Mouse (Mus musculus): ENCODE data around the gene Haus2. TPM values are rescaled to one million over a fixed set of nuclear protein-coding genes. Genes with fewer than 3 reads are reported as not detected.
A peak's percentile ranks its signal among the peaks of the same experiment; 100 is the strongest.
"Not testable (repeated sequence)": the region's sequence is repeated elsewhere in the genome, so short reads cannot be mapped to it uniquely, and the experiment has no call there.

The Haus2 gene
- 10 to 100 TPM; 13.1 to 14.9 TPM for total RNA-seq (2021)
- long read RNA-seq, experiment 1, transcript Haus2-203 (6 exons, 3,154 nt), result major isoform, 6 of 9 reads
- long read RNA-seq, experiment 1, partial matches to known transcripts, result 0 of 9 reads
- long read RNA-seq, experiment 1, other reads (novel, unspliced or antisense), result 3 of 9 reads
- long read RNA-seq, experiment 2, transcript Haus2-203 (6 exons, 3,154 nt), result major isoform, 9 of 17 reads
- long read RNA-seq, experiment 2, partial matches to known transcripts, result 3 of 17 reads
- long read RNA-seq, experiment 2, other reads (novel, unspliced or antisense), result 2 of 17 reads

- peak; percentile 91 to 92 for DNase-seq (ENCODE audit: low spot score in 2 of 2)
Observed at GRCm38 (mm10) chr2:120608830-120609723, at the start of gene Haus2, which contains the start of gene Lrrc57. Haus2 (plus strand) TSS chr2:120609383. Lrrc57 (minus strand) TSS chr2:120609520.

- DNase-seq (ENCODE audit: low spot score in 2 of 2), result no peak
Observed at GRCm38 (mm10) chr2:120561524-120561923, 47.7 kb upstream of the Haus2 start.

GRCm38 (mm10) chr2:120562859-120563234, 46.3 kb upstream of the Haus2 start:
- no peak for DNase-seq (ENCODE audit: low spot score in 2 of 2)

DNA sequence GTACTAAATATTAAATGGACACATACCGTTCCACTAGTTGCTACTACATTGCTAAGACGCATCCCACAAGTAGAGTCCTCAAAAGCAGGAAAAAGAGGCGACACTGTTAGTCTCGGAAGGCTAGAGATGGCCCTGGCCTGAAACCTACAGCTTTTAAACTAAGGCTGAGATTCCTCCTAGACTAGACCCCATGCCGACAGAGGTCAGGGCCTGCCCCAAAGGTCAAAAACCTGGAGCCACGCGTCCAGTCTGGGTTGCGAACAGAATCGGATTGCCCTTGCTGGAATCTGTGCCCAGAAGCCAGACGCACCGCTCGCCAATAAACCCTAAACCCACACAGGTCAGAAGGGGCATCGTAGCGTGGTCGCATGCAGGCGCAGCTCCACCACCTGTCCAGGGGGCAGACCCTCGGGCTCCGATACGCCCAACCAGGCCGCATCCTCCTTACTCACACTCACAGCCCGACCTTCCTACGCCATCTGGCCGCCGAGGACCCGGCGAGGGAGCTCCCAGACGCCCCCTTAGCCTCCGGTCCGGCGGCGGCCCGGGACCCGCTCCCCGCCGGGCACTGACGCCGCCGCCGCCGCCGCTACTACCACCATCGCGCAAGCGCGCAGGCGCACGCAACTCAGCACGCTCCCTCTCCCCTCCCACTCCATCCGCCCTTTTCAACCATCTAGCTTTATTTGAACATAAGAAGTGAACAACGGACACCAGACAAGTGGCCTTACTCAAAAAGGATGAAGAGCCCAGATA, 45.8 kb upstream of the Haus2 start, which contains the start of gene Zfp106:
Gene Zfp106, minus strand, starts transcription at position 609 of the 756 bp plus-strand sequence.
- DNase-seq (ENCODE audit: low spot score in 2 of 2), result peak; percentile 86 to 90

- DNase-seq (ENCODE audit: low spot score in 2 of 2), result not testable (repeated sequence)
Observed at GRCm38 (mm10) chr2:120564548-120565188, 44.5 kb upstream of the Haus2 start.

DNA sequence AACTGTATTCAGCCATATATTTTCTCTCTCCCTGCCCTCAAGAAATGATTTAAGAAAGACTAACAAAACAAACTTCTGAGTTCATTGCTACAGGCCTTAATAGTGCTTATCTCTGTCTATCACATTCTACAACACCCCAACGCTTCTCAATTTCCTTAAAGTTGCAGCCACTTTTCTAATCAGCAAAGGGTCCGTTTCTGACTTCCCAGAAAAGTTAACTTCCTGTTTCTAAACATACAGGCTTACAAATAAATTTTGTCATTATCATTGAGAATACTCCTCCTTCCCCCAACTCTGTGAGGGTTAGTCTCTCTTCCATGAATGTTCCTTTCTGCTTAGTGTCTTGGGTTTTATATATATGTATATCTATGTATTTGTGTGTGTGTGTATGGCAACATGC, 43.8 kb upstream of the Haus2 start:
- no peak for DNase-seq (ENCODE audit: low spot score in 2 of 2)

DNA sequence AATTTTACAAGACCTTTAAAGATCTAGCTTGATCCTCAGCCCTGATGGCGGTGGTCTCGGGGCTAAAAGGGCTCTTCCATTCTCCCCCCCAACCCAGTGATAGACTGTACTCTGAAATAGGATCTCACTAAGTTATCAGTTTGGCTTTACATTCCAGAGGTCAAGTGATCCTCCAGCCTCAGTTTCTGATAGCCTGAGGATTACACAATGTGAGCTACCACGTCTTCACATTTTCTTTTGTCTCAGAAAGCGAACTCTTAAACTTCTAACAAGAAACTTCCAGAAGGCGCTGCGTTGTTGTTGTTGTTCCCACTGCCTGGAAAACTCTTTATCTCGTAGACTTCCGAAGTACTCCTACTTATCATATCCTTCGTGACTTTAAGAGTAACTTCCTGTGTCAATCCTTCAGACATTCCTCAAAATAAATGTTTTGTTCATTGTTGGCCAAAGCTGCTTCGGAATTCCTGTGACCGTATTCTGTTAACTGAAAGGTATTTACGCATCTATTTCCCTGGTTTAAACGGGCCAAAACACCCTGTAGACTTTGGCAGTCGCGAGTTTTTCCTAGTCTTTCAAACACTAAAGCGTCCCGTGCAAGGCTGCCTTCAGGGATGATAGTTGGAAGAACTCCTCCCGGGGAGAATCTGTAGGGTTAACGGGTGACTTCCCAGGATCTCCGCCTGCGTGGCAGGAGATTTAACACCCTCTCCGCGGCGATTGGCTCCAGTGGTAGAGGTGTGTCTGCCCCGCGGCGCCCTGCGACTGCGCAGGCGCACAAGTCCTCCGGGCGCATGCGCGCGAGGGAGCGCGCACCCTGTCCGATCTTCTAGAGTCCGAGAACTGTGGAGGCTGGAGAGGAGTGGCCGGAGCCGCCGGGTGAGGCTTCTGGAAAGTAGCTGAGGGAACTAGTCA, 42.0 kb upstream of the Haus2 start, which contains the start of gene Snap23:
Gene Snap23, plus strand, starts transcription at position 786 of the 912 bp plus-strand sequence.
- peak; percentile 87 to 96 for DNase-seq (ENCODE audit: low spot score in 2 of 2)

GRCm38 (mm10) chr2:120567798-120568320, 41.3 kb upstream of the Haus2 start:
- no peak for DNase-seq (ENCODE audit: low spot score in 2 of 2)

DNA sequence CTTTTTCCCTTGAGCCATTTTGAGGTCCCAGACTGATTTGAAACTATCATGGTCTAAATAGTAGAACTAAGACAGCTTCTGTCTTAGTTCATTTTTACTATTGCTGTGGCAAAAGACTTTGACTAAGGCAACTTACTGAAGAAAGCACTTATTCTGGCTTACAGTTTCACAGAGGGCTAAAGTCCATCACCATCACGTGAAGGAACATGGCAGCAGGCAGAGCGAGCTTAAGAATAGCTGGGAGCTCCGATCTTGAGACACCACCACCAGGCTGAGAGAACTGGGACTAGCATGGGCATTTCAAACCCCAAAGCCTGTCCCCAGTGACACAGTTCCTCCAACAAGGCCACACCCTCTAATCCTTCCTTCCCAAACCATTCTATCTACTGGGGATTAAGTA, 38.1 kb upstream of the Haus2 start:
- DNase-seq (ENCODE audit: low spot score in 2 of 2), result no peak

- DNase-seq (ENCODE audit: low spot score in 2 of 2), result not testable (repeated sequence)
Observed at GRCm38 (mm10) chr2:120572161-120572560, 37.0 kb upstream of the Haus2 start.

GRCm38 (mm10) chr2:120575121-120575520, 34.1 kb upstream of the Haus2 start:
- no peak for DNase-seq (ENCODE audit: low spot score in 2 of 2)

GRCm38 (mm10) chr2:120575978-120576377, 33.2 kb upstream of the Haus2 start:
- DNase-seq (ENCODE audit: low spot score in 2 of 2), result no peak

DNA sequence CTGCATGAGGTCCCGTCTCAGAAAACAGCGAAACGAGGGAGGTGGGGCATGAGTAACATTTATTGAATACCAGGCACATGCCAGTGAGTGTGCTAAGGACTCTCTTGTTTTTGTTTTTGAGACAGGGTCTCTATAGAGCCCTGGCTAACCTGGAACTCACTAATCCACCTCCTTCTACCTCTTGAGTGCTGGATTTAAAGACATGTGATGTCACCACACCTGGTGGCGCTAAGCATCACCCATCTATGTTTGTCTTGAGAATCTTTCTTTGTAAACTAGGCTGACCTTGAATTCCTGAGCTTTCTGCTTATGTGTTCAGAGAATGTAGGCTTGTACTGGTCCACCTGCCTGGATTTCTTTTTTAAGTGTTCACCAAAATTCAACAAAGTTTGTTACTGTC, 31.4 kb upstream of the Haus2 start:
- DNase-seq (ENCODE audit: low spot score in 2 of 2), result no peak

GRCm38 (mm10) chr2:120578286-120578685, 30.9 kb upstream of the Haus2 start:
- no peak for DNase-seq (ENCODE audit: low spot score in 2 of 2)

DNA sequence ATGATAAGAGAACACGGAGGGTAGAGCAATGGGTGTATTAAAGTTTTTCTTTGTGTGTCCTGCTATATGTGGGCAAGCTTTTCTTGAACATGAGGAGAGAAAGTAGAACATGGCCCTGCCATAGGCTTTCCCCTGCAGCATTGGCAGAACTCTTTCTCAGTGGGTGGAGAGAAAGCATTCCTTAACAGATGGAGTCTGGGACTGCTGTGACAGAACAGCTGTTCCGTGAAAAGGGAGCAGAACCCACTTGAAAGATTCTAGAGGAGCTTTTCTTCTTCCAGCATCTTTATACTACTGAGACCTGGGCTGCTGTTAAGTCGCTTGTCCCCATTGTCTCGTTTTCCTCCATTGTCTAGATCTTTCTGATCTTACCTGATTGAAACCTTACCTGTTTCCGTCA, 19.4 kb upstream of the Haus2 start:
- peak; percentile 68 to 75 for DNase-seq (ENCODE audit: low spot score in 2 of 2)

DNA sequence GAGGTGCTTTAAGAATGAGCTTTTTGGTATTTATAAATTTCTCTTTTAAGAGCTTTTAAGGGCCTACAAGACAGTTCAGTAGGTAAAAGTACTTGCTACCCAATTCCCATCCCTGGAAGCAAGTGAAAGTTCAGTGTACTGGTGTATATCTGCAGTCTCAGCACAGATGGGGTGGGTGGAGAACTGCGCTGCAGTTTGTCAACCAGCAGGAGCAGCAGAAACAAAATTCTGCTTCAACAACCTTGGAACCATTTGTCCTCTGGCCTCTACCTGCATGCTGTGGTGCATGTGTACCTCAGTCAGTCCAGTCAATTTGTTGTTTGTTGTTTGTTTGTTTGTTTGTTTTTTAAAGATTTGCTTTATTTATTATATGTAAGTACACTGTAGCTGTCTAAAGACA, 17.0 kb upstream of the Haus2 start:
- peak in 1 of 2 experiments; percentile 15 for DNase-seq (ENCODE audit: low spot score in 2 of 2)

DNA sequence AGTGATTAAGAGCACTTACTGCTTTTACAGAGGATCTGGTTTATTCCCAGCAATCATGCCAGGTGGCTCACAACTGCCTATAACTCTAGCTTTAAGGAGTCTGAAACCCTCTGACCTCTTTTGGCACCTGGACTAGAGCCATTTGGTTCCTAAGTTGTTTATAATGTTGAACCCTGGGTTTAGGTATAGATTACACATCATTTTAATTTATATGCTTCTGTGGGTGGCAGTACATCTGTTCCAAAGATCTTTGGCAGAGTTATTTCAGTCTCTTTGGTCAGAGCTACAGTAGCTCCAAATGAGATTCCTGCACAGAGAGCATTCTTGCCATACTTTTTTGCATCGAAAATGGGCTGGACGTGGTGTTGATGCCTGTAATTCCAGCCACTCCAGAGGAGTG, 11.4 kb upstream of the Haus2 start:
- peak in 1 of 2 experiments; percentile 28 for DNase-seq (ENCODE audit: low spot score in 2 of 2)

- DNase-seq (ENCODE audit: low spot score in 2 of 2), result no peak
Observed at GRCm38 (mm10) chr2:120599506-120599905, 9.7 kb upstream of the Haus2 start.

GRCm38 (mm10) chr2:120606021-120606690, 3.0 kb upstream of the Haus2 start:
- peak; percentile 30 to 40 for DNase-seq (ENCODE audit: low spot score in 2 of 2)

All from left cerebral cortex, adult 18-20 months (tissue).